ENCODE assay signal across 9 mouse cellular contexts in the genomic region with DNA sequence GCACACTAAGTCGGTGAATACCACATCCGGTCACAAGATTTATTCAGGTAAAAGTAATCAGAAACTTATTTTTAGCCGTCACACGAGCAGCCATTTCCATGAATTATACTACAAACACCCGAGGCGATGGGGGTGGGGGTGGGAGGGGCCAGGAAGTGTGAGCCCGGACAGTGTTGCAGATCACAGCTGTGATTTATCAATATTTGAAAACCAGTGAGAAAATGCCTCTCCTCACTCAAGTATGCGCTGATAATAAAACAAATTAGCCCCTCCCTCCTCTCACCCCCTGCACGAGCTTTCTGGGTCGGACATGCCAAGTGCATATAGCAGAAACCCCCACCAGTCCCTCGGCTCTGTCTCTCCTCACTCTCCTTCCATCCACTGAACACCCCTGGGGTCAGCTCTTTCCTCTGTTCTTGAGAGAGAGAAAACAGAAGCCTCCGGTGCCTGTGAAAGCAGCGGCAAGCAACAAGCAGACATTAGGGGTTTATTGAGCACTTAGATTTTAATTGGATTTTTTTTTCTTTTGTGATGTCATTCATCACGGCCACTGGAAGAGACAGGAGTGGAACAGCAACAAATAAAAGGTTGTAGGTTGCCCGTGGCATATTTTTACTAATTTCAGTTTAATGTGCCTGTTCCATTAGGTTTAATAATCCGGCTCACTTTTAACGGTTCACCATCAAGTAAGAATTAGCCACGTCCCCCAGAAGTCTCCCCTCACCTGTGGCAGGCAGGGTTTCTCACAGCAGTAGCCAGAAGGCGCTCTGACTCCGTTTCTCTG.
A peak's percentile ranks its signal among the peaks of the same experiment; 100 is the strongest.
DNase-seq lines count a peak whose midpoint lies in the region; ATAC-seq lines count a peak whose summit lies in the region.
"Had no signal": no experiment of that assay in that cellular context is flagged by ENCODE, and none has a peak within 500 bp of the region (broad histone marks: within the 10 kb centered on the region; RNA-seq: fewer than 3 reads in every experiment).

No protein-coding gene starts in this region.

- H3K4me1 ChIP-seq in heart, embryonic 11.5 days (ENCODE audit: control insufficient read depth, insufficient read depth, low read length): no peaks in the 10 kb centered on the region
- H3K4me1 ChIP-seq in neural tube, embryonic 11.5 days (ENCODE audit: control insufficient read depth, insufficient read depth, low read length): no peaks in the 10 kb centered on the region
- no peaks in the 10 kb centered on the region for H3K4me1 ChIP-seq in liver, embryonic 12.5 days

- 0 out of 2 replicates have a peak overlapping the region, but pooled peaks have one; percentile 24 for H3K9ac ChIP-seq in heart, embryonic 11.5 days (ENCODE audit: low read depth, low read length)
- H3K9ac ChIP-seq in neural tube, embryonic 11.5 days (ENCODE audit: low read length): no peak overlapping the region
- no peak overlapping the region for H3K9ac ChIP-seq in liver, embryonic 12.5 days

- H3K27me3 ChIP-seq in heart, embryonic 11.5 days (ENCODE audit: control insufficient read depth, insufficient read depth, low read length): no peaks in the 10 kb centered on the region
- no peaks in the 10 kb centered on the region for H3K27me3 ChIP-seq in neural tube, embryonic 11.5 days (ENCODE audit: control insufficient read depth, insufficient read depth, low read length)
- H3K27me3 ChIP-seq in liver, embryonic 12.5 days (replicated peaks): no peaks in the 10 kb centered on the region

- H3K36me3 ChIP-seq in heart, embryonic 11.5 days (ENCODE audit: control insufficient read depth, insufficient read depth, low read length): no peaks in the 10 kb centered on the region
- H3K36me3 ChIP-seq in neural tube, embryonic 11.5 days (ENCODE audit: control insufficient read depth, insufficient read depth, low read length): no peaks in the 10 kb centered on the region
- no peaks in the 10 kb centered on the region for H3K36me3 ChIP-seq in liver, embryonic 12.5 days

- no peak for DNase-seq in heart, postnatal 4 days
- DNase-seq in neural tube, embryonic 11.5 days (ENCODE audit: low spot score): no peak
- DNase-seq in neural tube, embryonic 10.5 days (ENCODE audit: extremely low spot score, low spot score): no peak
- no peak for DNase-seq in cerebellum, adult 11-12 months
- DNase-seq: B cell, adult 2 months had no signal

- H3K4me3 ChIP-seq in heart, embryonic 11.5 days (ENCODE audit: low read depth, low read length): peak overlapping the region; percentile 23
- no peak overlapping the region for H3K4me3 ChIP-seq in neural tube, embryonic 11.5 days (ENCODE audit: low read depth, low read length)
- no peak overlapping the region for H3K4me3 ChIP-seq in liver, embryonic 12.5 days

- no peak overlapping the region for H3K27ac ChIP-seq in heart, embryonic 11.5 days (ENCODE audit: low read depth, low read length)
- H3K27ac ChIP-seq in neural tube, embryonic 11.5 days (ENCODE audit: low read depth, low read length): no peak overlapping the region
- no peak overlapping the region for H3K27ac ChIP-seq in liver, embryonic 12.5 days

- WGBS in heart, embryonic 11.5 days (ENCODE audit: insufficient replicate concordance): 38% methylated on average over 20 of the region's 20 CpGs
- WGBS in neural tube, embryonic 11.5 days: 51% methylated on average over 20 of the region's 20 CpGs
- 51% methylated on average over 20 of the region's 20 CpGs for WGBS in liver, embryonic 12.5 days (ENCODE audit: insufficient replicate concordance)

- H3K4me2 ChIP-seq in heart, embryonic 11.5 days: peak overlapping the region; percentile 57
- H3K4me2 ChIP-seq in neural tube, embryonic 11.5 days (ENCODE audit: low read depth): no peak overlapping the region
- H3K4me2 ChIP-seq in liver, embryonic 12.5 days: 0 out of 2 replicates have a peak overlapping the region, but pooled peaks have one; percentile 3

- peak; percentile 66 for ATAC-seq in heart, embryonic 11.5 days (replicated peaks; ENCODE audit: insufficient number of reproducible peaks, low FRiP score, low TSS enrichment)
- 0 out of 2 replicates have a peak, but pooled peaks have one; percentile 49 for ATAC-seq in neural tube, embryonic 11.5 days (ENCODE audit: insufficient read depth, low FRiP score, low TSS enrichment)
- no peak for ATAC-seq in liver, embryonic 12.5 days
- ATAC-seq in erythroid progenitor cell, adult 5-6 weeks (replicated peaks; ENCODE audit: low FRiP score, poor library complexity, severe bottlenecking): no peak
- ATAC-seq in granulocyte monocyte progenitor cell, adult 5-6 weeks (replicated peaks; ENCODE audit: poor library complexity, severe bottlenecking): no peak

- H3K9me3 ChIP-seq in heart, embryonic 11.5 days (replicated peaks; ENCODE audit: control insufficient read depth, low read length): no peaks in the 10 kb centered on the region
- no peaks in the 10 kb centered on the region for H3K9me3 ChIP-seq in neural tube, embryonic 11.5 days (ENCODE audit: control insufficient read depth, low read length)
- no peaks in the 10 kb centered on the region for H3K9me3 ChIP-seq in liver, embryonic 12.5 days (replicated peaks)

Comparison
In these comparisons a context has a peak if more than half of its experiments do, and no peak if none do; other contexts are left out.
1. ATAC-seq: peak in heart, embryonic 11.5 days (single experiment) and neural tube, embryonic 11.5 days (single experiment); none in liver, embryonic 12.5 days (single experiment), erythroid progenitor cell, adult 5-6 weeks (single experiment) and granulocyte monocyte progenitor cell, adult 5-6 weeks (single experiment).